Mouse (Mus musculus) heart, embryonic 10.5 days (tissue): ENCODE data around the gene Mrpl58. TPM values are rescaled to one million over a fixed set of nuclear protein-coding genes. Genes with fewer than 3 reads are reported as not detected.
"Not testable (repeated sequence)": the region's sequence is repeated elsewhere in the genome, so short reads cannot be mapped to it uniquely, and the experiment has no call there.

Experiments
- DNase-seq: peaks from one replicate; pipeline ENCODE4 v3.0.0-alpha.2; 2017; ENCODE audit warnings: low spot score
- H3K27ac ChIP-seq: fragments of 300-500 bp; sonication (generic); 2 replicates; pipeline ENCODE4 v1.5.1; 2016; ENCODE audit warnings: mild to moderate bottlenecking
- H3K27me3 ChIP-seq: fragments of 300-500 bp; sonication (generic); 2 replicates; pipeline ENCODE4 v1.6.1; 2016; ENCODE audit warnings: mild to moderate bottlenecking; ENCODE audit not compliant: poor library complexity, insufficient read depth, severe bottlenecking
- H3K36me3 ChIP-seq: fragments of 300-500 bp; sonication (generic); 2 replicates; pipeline ENCODE4 v1.6.1; 2016; ENCODE audit warnings: mild to moderate bottlenecking, moderate library complexity
- H3K4me1 ChIP-seq: fragments of 300-500 bp; sonication (generic); 2 replicates; pipeline ENCODE4 v1.6.1; 2016; ENCODE audit warnings: mild to moderate bottlenecking
- H3K4me3 ChIP-seq: fragments of 300-500 bp; sonication (generic); 2 replicates; pipeline ENCODE4 v1.5.1; 2016; ENCODE audit warnings: mild to moderate bottlenecking, moderate library complexity
- H3K9me3 ChIP-seq: fragments of 300-500 bp; sonication (generic); 2 replicates; pipeline ENCODE4 v1.6.1; 2016; ENCODE audit warnings: mild to moderate bottlenecking, moderate library complexity
- WGBS: fragments of 180-500 bp; shearing (Covaris S2); methylation state at CpG from one replicate; pipeline ENCODE4 v1.1.7; 2016; 5-methylcytosine and 5-hydroxymethylcytosine counted together
- polyA plus RNA-seq: library from polyadenylated mRNA; unstranded; fragments of >200 nt; fragmentation: Nextera tagmentation; extraction: Ambion mirVana; gene quantifications from 2 replicates; pipeline ENCODE4 v1.2.1, GENCODE M21; 2016

Mrpl58 gene
- polyA plus RNA-seq, 1 experiment from 2014 or later, result 202 TPM

DNA sequence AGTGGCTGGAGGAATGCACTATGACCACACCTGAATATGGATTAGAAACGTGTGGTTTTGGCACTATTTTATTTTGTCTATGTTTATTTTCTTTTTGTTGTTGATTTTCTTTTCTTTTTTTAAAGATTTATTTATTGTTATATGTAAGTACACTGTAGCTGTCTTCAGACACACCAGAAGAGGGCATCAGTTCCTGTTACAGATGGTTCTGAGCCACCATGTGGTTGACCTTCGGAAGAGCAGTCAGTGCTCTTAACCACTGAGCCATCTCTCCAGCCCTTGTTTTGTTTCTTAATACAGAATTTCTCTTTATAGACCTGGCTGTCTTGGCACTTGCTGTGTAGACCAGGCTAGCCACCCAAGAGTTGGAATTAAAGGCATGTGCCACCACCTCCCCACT is 30.8 kb upstream of the Mrpl58 start:
- Histone ChIP-seq H3K4me1 (peaks cover 11% of the 10 kb centered on the region), H3K4me3 (no peak overlapping the region), H3K27ac (no peak overlapping the region), H3K9me3 (no peaks in the 10 kb centered on the region), H3K27me3 (peaks cover 92% of the 10 kb centered on the region), H3K36me3 (no peaks in the 10 kb centered on the region)
- no peak for DNase-seq
- 56% methylated on average over 2 of the region's 2 CpGs for WGBS

DNA sequence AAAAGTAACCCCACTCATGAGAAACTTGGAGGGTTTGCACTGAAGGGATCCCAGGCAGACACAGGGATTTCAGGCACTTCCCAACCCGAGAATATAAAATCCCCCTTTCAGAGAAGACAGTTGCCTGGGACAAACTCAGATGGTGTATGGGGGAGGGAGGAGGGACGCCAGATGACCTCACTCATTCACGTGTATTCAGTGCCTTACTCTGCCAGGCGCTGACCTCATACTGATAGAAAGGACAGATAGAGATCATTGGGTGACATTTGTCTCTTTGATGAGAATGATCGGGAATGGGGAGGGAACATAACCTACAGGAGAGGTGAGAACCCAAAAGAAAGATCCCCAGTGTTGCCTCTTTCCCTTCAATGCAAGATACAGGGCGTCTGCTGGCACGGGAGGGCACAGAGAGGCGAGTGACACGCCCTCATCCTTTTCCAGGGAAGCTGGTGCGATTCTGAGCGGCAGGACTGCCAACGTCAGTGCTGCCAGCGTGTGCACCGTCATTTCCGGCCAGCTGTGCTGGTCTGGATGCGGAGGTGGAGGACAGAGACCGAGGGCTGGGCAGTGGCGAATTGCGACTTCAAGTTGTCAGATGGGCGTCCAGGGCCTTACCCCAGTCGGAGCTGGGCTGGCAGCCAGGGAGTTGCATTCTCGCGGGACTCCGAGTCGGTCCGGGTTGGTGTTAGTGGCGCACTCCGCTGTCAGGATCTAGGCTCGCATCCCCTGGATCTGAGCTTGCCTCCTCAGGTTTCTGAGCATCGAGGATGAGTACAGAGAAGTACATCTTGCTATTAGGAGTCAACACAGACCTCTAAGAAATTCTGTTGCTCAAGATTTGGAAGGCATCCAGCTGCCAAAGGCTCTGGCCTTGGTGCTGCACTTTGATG is 29.5 kb upstream of the Mrpl58 start:
- no peaks in the 10 kb centered on the region for H3K36me3 ChIP-seq
- H3K4me3 ChIP-seq, result peak overlapping the region; percentile 61
- DNase-seq, result no peak
- H3K4me1 ChIP-seq, result peaks cover 11% of the 10 kb centered on the region
- 2% methylated on average over 30 of the region's 30 CpGs for WGBS
- 0 out of 2 replicates have a peak, but pooled peaks cover 4% of the 10 kb centered on the region for H3K9me3 ChIP-seq
- H3K27ac ChIP-seq, result peak overlapping the region; percentile 52; the same call in 1 of the 2 replicates
- peaks cover 82% of the 10 kb centered on the region for H3K27me3 ChIP-seq

DNA sequence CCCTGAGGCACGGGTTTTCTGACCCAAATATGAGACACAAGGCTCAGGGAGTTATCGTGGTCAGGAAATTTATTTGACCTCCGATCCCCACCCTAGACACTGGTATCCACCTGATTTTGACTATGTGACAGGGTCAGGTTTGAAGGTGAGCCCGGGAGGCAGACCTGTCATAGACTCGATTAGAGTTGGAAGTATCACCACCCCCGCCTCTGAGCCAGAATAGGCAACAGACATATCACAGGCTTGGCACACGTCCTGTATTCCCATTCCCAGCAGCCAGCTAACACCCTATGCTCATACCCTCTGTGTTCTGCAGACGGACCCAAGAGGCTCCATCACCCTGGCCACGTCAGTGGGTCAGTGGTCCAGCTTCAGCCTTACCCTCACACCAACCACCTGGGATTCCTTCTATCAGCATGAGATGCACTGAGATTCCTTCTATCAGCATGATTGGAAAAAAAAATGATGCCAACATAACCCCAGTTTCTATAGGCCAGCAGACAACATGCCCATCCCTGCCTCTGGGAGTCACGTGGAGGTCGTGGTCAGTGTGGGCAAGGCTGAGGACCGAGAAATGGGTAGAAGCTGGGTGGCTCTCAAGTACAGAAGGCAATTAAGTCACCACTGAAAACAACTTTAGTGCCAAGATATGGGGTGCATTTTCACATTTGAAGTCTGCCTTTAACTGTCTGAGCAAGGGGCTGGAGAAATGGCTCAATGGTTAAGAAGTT is 28.7 kb upstream of the Mrpl58 start:
- 0 out of 2 replicates have a peak, but pooled peaks cover 4% of the 10 kb centered on the region for H3K9me3 ChIP-seq
- H3K4me3 ChIP-seq, result 0 out of 2 replicates have a peak overlapping the region, but pooled peaks have one; percentile 61
- 55% methylated on average over 12 of the region's 12 CpGs for WGBS
- H3K27me3 ChIP-seq, result peaks cover 74% of the 10 kb centered on the region
- DNase-seq, result no peak
- no peaks in the 10 kb centered on the region for H3K36me3 ChIP-seq
- peaks cover 11% of the 10 kb centered on the region for H3K4me1 ChIP-seq
- H3K27ac ChIP-seq, result no peak overlapping the region

DNA sequence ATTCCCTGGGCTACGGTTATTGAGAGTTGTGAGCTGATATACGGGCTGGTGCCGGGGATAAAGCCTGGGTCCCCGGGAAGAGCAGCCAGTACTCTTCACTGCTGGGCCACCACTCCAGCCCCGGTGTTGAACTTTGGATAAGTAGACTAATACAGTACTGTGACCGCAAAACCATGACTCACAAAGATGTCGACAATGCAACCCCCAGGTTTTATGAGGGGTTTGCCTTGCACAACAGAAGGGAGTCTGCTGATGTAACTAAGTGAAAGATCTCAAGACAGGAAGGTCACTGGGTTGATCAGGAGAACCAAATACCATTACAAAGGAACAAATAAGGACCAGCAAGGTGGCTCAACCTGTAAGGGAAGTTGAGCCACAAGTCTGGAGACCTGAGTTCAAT is 26.8 kb upstream of the Mrpl58 start:
- Histone ChIP-seq H3K4me1 (peaks cover 17% of the 10 kb centered on the region), H3K9me3 (0 out of 2 replicates have a peak, but pooled peaks cover 4% of the 10 kb centered on the region), H3K27me3 (peaks cover 57% of the 10 kb centered on the region), H3K4me3 (no peak overlapping the region), H3K27ac (no peak overlapping the region), H3K36me3 (no peaks in the 10 kb centered on the region)
- DNase-seq, result no peak
- 62% methylated on average over 7 of the region's 7 CpGs for WGBS

DNA sequence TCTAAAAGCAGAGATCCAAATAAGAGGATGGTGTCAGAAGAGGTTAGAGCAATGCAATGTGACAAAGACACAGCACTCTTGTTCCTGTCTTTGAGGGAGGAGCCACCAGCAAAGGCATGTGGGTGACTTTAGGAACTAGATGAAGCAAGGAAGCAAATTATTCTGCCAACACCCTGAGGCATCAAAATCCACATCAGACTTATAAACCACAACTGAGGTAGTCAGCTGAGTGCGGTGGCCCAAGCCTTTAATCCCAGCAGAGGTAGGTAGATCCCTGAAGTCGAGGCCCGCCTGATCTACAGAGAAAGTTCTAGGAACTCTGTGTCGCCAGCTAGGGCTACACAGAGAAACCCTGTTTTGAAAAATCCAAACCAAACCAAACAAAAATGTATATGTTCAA is 26.3 kb upstream of the Mrpl58 start:
- Histone ChIP-seq H3K27me3 (peaks cover 52% of the 10 kb centered on the region), H3K4me1 (peaks cover 18% of the 10 kb centered on the region), H3K27ac (no peak overlapping the region), H3K36me3 (no peaks in the 10 kb centered on the region), H3K4me3 (no peak overlapping the region), H3K9me3 (0 out of 2 replicates have a peak, but pooled peaks cover 4% of the 10 kb centered on the region)
- 88% methylated on average over 4 of the region's 4 CpGs for WGBS
- DNase-seq, result no peak

DNA sequence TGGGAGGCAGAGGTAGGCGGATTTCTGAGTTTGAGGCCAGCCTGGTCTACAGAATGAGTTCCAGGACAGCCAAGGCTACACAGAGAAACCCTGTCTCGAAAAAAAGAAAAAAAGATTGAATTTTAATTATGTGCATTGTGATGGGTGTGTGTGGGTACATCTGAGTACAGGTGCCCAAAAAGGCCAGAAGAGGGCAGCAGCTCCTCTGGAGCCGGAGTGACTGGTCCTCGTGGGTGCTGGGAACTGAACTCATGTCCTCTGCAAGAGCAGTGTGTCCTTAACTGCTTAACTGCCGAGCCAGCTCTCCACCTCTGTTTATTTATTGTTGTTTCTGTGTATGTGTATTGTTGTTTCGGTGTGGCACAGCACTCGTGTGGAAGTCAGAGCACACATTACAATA is 25.7 kb upstream of the Mrpl58 start:
- no peak overlapping the region for H3K27ac ChIP-seq
- 83% methylated on average over 7 of the region's 7 CpGs for WGBS
- no peak overlapping the region for H3K4me3 ChIP-seq
- H3K36me3 ChIP-seq, result no peaks in the 10 kb centered on the region
- H3K27me3 ChIP-seq, result peaks cover 48% of the 10 kb centered on the region
- 0 out of 2 replicates have a peak, but pooled peaks cover 4% of the 10 kb centered on the region for H3K9me3 ChIP-seq
- no peak for DNase-seq
- H3K4me1 ChIP-seq, result peaks cover 24% of the 10 kb centered on the region

DNA sequence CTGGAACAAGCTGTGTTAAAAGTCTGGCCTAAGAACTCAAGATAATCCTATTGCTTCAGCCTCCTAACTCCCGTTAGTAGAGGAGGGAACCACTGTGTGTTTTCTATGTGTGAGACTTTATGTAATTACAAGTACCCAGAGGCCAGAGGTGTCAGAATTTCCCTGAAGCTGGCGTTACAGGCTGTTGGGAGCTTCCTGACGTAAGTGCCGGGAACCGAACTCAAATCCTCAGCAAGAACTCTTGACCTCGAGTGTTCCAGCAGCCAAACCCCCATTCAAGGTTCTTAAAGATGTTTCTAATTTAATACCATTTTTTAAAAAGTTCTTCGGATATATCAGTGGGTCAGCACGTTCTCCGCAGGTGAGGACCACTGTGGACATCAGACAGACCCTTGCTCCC is 22.3 kb upstream of the Mrpl58 start:
- Histone ChIP-seq H3K4me3 (peak overlapping the region; percentile 74), H3K27ac (peak overlapping the region; percentile 88), H3K4me1 (peaks cover 43% of the 10 kb centered on the region), H3K27me3 (peaks cover 46% of the 10 kb centered on the region), H3K9me3 (0 out of 2 replicates have a peak, but pooled peaks cover 4% of the 10 kb centered on the region), H3K36me3 (no peaks in the 10 kb centered on the region)
- 12% methylated on average over 9 of the region's 9 CpGs for WGBS
- DNase-seq, result no peak

DNA sequence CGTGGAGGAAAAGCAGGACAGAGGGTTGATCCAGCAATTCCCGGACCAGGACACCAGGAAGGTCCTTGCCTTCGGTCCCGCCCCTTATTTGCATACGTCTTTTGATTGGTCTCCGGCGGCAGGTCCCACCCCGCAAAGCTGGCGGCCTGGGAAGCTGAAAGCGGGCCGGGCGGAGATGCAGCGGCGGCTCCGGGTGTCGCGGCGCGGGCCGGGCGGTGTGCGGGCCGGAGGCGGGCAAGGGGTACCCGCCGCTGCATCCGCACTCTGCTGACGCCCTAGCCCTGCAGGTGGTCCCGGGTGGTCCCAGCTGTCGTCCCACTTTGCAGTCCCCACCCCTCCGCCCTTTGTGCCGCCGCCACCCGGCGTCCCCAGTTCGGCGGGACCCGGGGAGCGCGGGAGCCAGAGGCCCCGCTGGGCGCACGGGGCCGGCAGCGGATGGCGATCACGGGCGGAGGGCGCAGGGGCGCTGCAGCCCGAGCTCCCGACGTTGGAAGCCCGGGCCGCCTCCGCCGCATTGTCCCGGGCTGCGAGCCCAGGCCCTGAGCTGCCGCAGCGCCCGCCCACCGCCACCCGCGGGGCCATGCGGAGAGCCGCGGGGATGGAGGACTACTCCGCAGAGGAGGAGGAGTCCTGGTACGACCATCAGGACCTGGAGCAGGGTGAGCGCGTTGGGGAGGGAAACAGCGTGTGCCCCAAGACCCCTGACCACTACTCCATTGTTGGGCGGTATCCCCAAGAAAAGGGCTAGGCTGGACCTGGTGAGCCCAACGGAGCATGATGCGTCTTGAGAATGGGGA is 21.6 kb upstream of the Mrpl58 start, which contains the start of gene Cdr2l:
Gene Cdr2l, plus strand, starts transcription at position 174 of the 797 bp plus-strand sequence.
- under 1% methylated on average over 67 of the region's 76 CpGs for WGBS
- peak; percentile 93 for DNase-seq
- Histone ChIP-seq H3K4me3 (peak within 1 kb of the TSS; percentile 74), H3K9me3 (0 out of 2 replicates have a peak, but pooled peaks cover 4% of the 10 kb centered on the region), H3K27me3 (peaks cover 39% of the 10 kb centered on the region), H3K36me3 (no peaks in the 10 kb centered on the region), H3K4me1 (peaks cover 43% of the 10 kb centered on the region), H3K27ac (peak within 1 kb of the TSS; percentile 88)

DNA sequence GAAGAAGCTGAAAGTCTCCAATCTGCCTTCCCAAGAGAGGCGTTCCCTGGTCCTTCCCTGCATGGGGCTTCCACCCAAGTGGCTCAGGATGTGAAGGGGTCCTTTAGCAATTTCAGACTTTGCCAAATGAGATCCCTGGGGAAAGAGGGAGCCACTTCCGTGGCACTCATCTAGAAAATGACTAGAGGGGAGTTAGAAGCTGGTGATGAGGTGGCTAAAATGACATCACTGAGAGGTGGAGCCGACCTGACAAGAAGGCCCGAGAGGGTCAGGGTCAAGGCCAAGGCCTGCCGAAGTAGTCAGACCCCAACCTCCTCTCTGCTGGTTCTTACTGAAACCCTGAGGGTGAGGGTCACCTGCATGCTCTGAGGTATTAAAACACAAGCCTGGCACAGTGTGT is 20.7 kb upstream of the Mrpl58 start:
- Histone ChIP-seq H3K27me3 (peaks cover 36% of the 10 kb centered on the region), H3K4me3 (peak overlapping the region; percentile 74), H3K9me3 (0 out of 2 replicates have a peak, but pooled peaks cover 3% of the 10 kb centered on the region), H3K27ac (peak overlapping the region; percentile 88), H3K36me3 (no peaks in the 10 kb centered on the region), H3K4me1 (peaks cover 43% of the 10 kb centered on the region)
- no peak for DNase-seq
- WGBS, result 16% methylated on average over 5 of the region's 5 CpGs

DNA sequence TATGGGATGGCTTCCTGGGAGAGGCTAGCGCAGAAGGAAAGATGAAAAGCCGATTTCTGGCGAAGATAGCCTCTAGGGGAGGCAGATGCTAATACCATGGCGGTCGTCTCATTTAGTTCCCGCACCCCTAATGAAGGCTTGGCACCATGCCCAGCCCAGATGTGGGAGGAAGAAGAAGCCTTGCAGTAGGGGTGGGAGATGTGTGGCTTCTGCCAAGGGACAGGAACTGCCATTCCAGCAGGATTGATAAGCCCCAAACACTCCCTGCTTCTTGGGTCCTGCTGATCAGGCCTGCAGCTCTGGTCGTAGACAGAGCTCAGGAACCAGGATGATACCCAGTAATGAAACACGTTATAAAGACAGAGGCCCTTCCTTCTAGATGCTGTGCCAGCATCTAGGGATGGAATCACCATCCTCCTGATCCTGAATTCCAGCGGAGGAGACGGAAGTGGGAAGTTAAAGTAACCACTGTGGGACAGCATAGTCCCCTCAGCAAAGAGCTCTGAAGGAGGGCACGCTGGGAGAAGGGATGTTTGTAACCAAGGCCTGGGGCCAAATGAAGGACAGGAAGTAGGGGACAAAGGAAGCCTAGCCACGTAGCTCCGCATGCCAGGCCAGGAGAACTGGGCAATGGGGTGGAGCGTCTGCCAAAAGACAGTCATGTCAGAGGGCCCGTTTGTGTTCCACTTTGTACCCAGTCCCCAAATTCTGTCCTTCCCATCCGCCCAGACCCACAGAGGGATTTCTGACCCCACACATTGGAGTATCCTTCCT is 19.7 kb upstream of the Mrpl58 start:
- Histone ChIP-seq H3K4me3 (peak overlapping the region; percentile 74), H3K27me3 (peaks cover 33% of the 10 kb centered on the region), H3K9me3 (no peaks in the 10 kb centered on the region), H3K36me3 (no peaks in the 10 kb centered on the region), H3K27ac (peak overlapping the region; percentile 42), H3K4me1 (peaks cover 43% of the 10 kb centered on the region)
- DNase-seq, result no peak
- WGBS, result 58% methylated on average over 16 of the region's 16 CpGs

DNA sequence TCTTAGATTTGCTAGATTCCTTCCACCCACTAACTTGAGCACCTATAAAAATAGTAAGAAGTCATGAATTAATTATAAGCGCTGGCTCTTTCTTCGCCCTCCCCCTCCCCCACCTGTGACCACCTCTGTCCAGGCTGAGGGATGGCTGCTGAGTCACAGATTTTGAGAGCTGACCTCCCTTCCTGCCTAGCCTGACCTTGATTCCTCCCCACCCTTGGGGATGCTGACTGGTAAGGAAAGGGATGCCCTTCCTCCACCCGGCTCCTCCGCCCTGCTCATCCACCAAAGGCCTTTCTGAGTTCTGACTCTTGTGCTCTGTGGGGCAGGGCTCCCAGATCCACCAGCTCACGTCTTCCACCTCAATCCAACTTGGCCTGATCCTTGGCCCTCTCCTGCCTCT is 19.0 kb upstream of the Mrpl58 start:
- 65% methylated on average over 5 of the region's 5 CpGs for WGBS
- peak overlapping the region; percentile 18; the same call in 1 of the 2 replicates for H3K4me3 ChIP-seq
- peaks cover 43% of the 10 kb centered on the region for H3K4me1 ChIP-seq
- H3K27me3 ChIP-seq, result peaks cover 33% of the 10 kb centered on the region
- no peak for DNase-seq
- H3K9me3 ChIP-seq, result no peaks in the 10 kb centered on the region
- peak overlapping the region; percentile 56 for H3K27ac ChIP-seq
- H3K36me3 ChIP-seq, result no peaks in the 10 kb centered on the region

DNA sequence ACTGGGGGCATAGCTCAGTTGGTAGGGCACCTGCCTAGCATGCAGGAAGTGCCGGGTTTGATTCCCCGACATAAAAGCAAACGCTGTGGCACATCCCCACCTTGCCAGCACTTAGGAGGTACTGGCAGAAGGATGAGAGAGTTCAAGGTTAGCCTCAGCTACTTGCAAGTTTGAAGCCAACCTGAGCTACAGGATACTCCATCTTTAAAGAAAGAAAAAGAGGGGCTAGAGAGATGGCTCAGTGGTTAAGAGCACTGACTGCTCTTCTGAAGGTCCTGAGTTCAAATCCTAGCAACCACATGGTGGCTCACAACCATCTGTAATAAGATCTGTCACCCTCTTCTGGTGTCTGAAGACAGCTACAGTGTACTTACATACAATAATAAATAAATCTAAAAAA is 16.7 kb upstream of the Mrpl58 start:
- not testable (repeated sequence) for H3K4me3 ChIP-seq, DNase-seq, H3K9me3 ChIP-seq, H3K27ac ChIP-seq
- Histone ChIP-seq H3K27me3 (peaks cover 39% of the 10 kb centered on the region), H3K4me1 (peaks cover 37% of the 10 kb centered on the region), H3K36me3 (peaks cover 18% of the 10 kb centered on the region; the same call in 1 of the 2 replicates)
- 80% methylated on average over 3 of the region's 3 CpGs for WGBS
